Mouse (Mus musculus) heart, adult 2 months (tissue): Measurements from ENCODE around the gene Clint1.

Source experiments
- CTCF ChIP-seq: fragments of 200-600 bp; IDR thresholded peaks from 2 replicates; pipeline ENCODE4 v1.8.1; 2022; ENCODE audit warnings: antibody characterized with exemption, mild to moderate bottlenecking, moderate library complexity
- POLR2A ChIP-seq: fragments of 200-500 bp; IDR thresholded peaks from 2 replicates; pipeline ENCODE4 v1.6.1; 2011; ENCODE audit warnings: mild to moderate bottlenecking, low read depth, low read length, control low read depth; ENCODE audit not compliant: insufficient read depth

DNA sequence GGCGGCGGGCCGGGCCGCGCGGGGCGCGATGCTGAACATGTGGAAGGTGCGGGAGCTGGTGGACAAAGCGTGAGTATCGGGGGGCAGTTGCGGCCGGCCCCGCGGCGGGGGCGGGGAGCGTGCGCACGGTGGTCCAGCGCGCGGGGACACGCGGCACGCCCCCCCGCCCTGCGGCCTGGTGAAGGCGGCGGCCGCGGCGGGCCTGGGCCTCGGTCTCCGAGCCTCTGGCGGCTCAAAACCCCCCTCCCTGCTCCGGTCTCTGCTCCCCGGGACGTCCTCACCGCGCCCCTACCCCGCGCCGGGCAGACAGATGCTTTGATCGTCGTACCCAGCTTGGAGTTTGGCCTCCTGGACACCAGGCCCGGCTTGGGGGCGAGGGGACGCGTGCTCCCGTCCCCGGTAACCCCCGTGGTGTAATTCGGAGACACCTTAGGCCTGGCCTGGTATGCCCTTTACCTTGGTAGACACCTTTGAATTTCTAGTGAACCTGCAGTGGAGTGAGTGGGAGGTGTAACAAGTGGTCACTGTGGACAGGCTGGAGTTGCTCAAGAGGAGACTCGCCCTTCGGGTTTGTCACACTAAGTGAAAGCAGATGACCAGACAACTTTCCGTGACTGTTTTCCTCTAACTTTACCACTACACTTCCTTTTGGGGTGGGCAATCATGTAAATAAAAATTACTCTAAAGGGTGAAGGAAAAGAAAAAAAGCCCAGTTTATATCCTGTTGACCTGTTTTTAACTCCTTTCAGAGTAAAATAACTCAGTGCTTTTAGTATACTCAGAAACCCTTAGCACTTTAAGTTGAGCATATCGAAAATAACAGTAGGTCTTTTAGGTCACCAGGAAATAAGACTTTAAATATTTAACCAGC is 508 bp downstream of the Clint1 start:
- no peak for TF ChIP-seq POLR2A
- TF ChIP-seq CTCF: no peak
